Mouse (Mus musculus): ENCODE measurements around the gene Bmf. TPM values are rescaled to one million over a fixed set of nuclear protein-coding genes. Genes with fewer than 3 reads are reported as not detected.
A peak's percentile ranks its signal among the peaks of the same experiment; 100 is the strongest.

Bmf gene
- polyA plus RNA-seq, 1 experiment from 2014 or later: 2.8 TPM

DNA sequence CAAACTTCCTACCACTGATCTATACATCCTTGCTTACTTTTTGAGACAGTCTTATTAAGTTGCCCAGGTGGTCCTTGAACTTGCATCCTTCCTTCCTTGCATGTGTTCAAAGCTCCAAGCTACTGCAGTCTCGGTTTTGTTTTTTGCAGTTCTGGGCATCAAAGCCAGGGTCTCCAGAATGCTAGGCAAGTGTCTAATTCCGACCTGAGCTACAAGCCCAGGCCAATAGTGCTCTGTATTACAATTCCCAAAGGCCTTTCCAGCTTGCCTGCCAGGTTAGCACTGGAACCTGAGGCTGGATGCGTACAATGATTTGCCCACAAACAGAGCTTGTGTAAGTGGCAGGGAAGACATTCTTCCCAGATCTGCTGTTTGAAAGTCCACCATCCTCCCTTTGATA lies 7.8 kb downstream of the Bmf start:
- H3K27me3 ChIP-seq (ENCODE audit: control insufficient read depth, insufficient read depth, low read length): no peaks in the 10 kb centered on the region
- TF ChIP-seq EP300 (optimal IDR thresholded peaks at IDR 0.05): no peak
- no peak for TF ChIP-seq CTCF (IDR thresholded peaks at IDR 0.05; ENCODE audit: low read depth)
- H3K9ac ChIP-seq (ENCODE audit: low read length): no peak overlapping the region
- H3K4me1 ChIP-seq (replicated peaks; ENCODE audit: control insufficient read depth, insufficient read depth): peaks cover 37% of the 10 kb centered on the region
- H3K36me3 ChIP-seq (ENCODE audit: control insufficient read depth, insufficient read depth, low read length): 0 out of 2 replicates have a peak, but pooled peaks cover 2% of the 10 kb centered on the region
- H3K4me3 ChIP-seq (ENCODE audit: low read depth, low read length): no peak overlapping the region
- no peak overlapping the region for H3K4me2 ChIP-seq (replicated peaks; ENCODE audit: low read depth)
- ATAC-seq (ENCODE audit: low FRiP score, low TSS enrichment) (no peak), DNase-seq (ENCODE audit: low spot score) (no peak)
- WGBS: 79% methylated on average over 3 of the region's 3 CpGs
- H3K9me3 ChIP-seq (ENCODE audit: control insufficient read depth, low read length): no peaks in the 10 kb centered on the region
- peak overlapping the region; percentile 97 for H3K27ac ChIP-seq (replicated peaks)

DNA sequence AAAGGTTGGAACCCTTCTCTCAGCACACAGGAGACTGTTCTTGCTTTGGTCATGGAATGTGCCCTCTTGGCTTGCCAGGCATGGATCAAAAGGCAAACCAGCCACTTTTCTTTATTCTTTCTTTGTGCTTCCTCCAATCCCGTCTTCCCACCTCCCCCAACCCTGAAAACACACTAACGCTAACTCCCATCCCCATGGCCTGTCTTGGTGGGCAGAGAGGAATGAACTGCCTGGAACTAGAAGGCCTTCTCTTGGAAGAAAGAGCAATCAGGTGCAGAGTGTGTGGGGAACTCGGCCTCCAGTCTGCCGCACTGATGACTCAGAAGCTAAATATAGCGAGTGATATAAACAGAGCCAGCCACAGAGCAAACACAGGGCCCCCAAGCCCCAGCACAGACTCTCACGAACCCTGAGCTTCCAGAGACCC lies 8.8 kb downstream of the Bmf start:
- Histone ChIP-seq H3K9ac (ENCODE audit: low read length) (0 out of 2 replicates have a peak overlapping the region, but pooled peaks have one; percentile 23), H3K27me3 (ENCODE audit: control insufficient read depth, insufficient read depth, low read length) (no peaks in the 10 kb centered on the region), H3K9me3 (ENCODE audit: control insufficient read depth, low read length) (no peaks in the 10 kb centered on the region), H3K4me2 (replicated peaks; ENCODE audit: low read depth) (peak overlapping the region; percentile 23; the same call in 1 of the 2 replicates), H3K4me1 (replicated peaks; ENCODE audit: control insufficient read depth, insufficient read depth) (peaks cover 28% of the 10 kb centered on the region), H3K36me3 (ENCODE audit: control insufficient read depth, insufficient read depth, low read length) (0 out of 2 replicates have a peak, but pooled peaks cover 2% of the 10 kb centered on the region), H3K4me3 (ENCODE audit: low read depth, low read length) (no peak overlapping the region), H3K27ac (replicated peaks) (peak overlapping the region; percentile 97)
- DNase-seq (ENCODE audit: low spot score) (peak; percentile 79), ATAC-seq (ENCODE audit: low FRiP score, low TSS enrichment) (peak; percentile 81)
- WGBS: 2% methylated on average over 6 of the region's 6 CpGs
- TF ChIP-seq CTCF (IDR thresholded peaks at IDR 0.05; ENCODE audit: low read depth) (no peak), EP300 (optimal IDR thresholded peaks at IDR 0.05) (no peak)

DNA sequence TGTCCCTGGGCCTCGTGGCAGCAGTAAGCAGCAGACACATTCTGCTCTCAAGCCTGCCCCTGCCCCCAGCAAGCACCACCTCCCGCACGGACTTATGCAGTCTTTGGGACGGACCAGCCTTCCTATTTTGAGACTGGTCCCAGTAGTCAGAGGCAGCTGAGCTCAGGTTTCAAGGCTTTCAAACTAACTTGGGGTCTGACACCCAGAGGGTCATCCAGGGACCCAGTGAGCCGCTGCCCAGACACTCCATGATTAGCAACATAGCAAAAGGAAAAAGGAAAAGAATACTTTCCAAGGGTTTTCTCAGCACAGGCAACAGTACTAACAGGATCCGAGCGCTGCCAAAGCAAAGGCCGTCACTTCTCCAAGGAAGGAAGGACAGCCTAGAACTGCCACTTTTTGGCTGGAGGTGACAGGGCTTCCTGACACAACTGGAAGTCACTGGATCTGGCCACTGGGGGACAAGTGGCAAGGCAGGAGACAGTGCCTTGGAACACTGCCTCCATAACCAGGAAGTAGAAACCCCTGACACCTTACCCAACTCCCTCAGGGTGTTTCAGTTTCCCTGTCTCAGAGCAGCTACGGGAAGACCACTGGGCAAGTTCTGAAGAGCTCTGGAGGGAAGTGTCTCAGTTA lies 9.5 kb downstream of the Bmf start:
- H3K4me1 ChIP-seq (replicated peaks; ENCODE audit: control insufficient read depth, insufficient read depth): peaks cover 23% of the 10 kb centered on the region
- no peaks in the 10 kb centered on the region for H3K9me3 ChIP-seq (ENCODE audit: control insufficient read depth, low read length)
- DNase-seq (ENCODE audit: low spot score) (peak; percentile 34), ATAC-seq (ENCODE audit: low FRiP score, low TSS enrichment) (no peak)
- 0 out of 2 replicates have a peak, but pooled peaks cover 2% of the 10 kb centered on the region for H3K36me3 ChIP-seq (ENCODE audit: control insufficient read depth, insufficient read depth, low read length)
- H3K4me3 ChIP-seq (ENCODE audit: low read depth, low read length): no peak overlapping the region
- peak overlapping the region; percentile 9; the same call in 1 of the 2 replicates for H3K9ac ChIP-seq (ENCODE audit: low read length)
- H3K27me3 ChIP-seq (ENCODE audit: control insufficient read depth, insufficient read depth, low read length): no peaks in the 10 kb centered on the region
- 20% methylated on average over 9 of the region's 9 CpGs for WGBS
- peak overlapping the region; percentile 97 for H3K27ac ChIP-seq (replicated peaks)
- H3K4me2 ChIP-seq (replicated peaks; ENCODE audit: low read depth): no peak overlapping the region
- TF ChIP-seq EP300 (optimal IDR thresholded peaks at IDR 0.05) (no peak), CTCF (IDR thresholded peaks at IDR 0.05; ENCODE audit: low read depth) (peak; percentile 2; the same call in 1 of the 2 replicates)

DNA sequence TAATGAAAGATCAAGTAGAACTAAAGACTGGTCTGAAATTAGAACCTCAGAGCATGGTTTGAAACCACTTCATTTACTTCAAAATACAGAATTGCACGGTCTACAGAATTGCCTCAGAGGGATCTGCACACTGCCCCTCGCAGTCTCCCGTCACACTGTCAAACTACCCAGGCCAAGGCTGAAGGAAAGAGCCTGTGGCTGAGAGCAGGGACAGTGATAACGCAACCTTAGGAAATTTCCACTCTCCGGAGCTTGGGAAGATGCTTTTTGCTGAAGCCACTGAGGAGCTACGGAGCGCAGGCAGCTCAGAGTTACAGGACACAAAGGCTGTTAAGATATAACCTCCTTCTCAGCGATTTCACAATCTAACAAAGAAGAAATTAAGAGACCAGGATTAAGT lies 10.4 kb downstream of the Bmf start:
- H3K9ac ChIP-seq (ENCODE audit: low read length): no peak overlapping the region
- ATAC-seq (ENCODE audit: low FRiP score, low TSS enrichment) (no peak), DNase-seq (ENCODE audit: low spot score) (no peak)
- H3K4me3 ChIP-seq (ENCODE audit: low read depth, low read length): no peak overlapping the region
- TF ChIP-seq EP300 (optimal IDR thresholded peaks at IDR 0.05): no peak
- no peak for TF ChIP-seq CTCF (IDR thresholded peaks at IDR 0.05; ENCODE audit: low read depth)
- H3K4me1 ChIP-seq (replicated peaks; ENCODE audit: control insufficient read depth, insufficient read depth): peaks cover 21% of the 10 kb centered on the region
- no peaks in the 10 kb centered on the region for H3K9me3 ChIP-seq (ENCODE audit: control insufficient read depth, low read length)
- H3K27me3 ChIP-seq (ENCODE audit: control insufficient read depth, insufficient read depth, low read length): no peaks in the 10 kb centered on the region
- H3K36me3 ChIP-seq (ENCODE audit: control insufficient read depth, insufficient read depth, low read length): 0 out of 2 replicates have a peak, but pooled peaks cover 2% of the 10 kb centered on the region
- 0 out of 2 replicates have a peak overlapping the region, but pooled peaks have one; percentile 40 for H3K27ac ChIP-seq (replicated peaks)
- 78% methylated on average over 8 of the region's 8 CpGs for WGBS
- no peak overlapping the region for H3K4me2 ChIP-seq (replicated peaks; ENCODE audit: low read depth)

DNA sequence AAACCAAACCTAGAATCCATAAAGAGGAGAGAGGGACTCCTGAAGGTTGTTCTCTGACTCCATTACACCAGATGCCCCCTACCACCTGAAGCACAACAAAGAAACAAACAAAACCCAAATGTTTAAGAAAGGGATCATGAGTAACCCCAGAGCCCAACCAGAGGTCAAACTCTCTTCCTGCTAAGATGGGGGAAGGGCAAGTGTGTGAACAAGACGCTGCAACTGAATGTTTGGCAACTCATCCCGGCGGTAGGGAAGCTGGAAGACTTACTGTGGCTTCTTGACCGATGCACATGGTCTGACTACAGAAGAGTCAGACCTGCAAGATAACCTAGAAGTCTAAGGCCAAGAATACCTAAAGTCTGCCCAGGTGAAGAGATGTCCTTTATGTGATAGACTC lies 12.3 kb downstream of the Bmf start:
- H3K4me1 ChIP-seq (replicated peaks; ENCODE audit: control insufficient read depth, insufficient read depth): peaks cover 28% of the 10 kb centered on the region

DNA sequence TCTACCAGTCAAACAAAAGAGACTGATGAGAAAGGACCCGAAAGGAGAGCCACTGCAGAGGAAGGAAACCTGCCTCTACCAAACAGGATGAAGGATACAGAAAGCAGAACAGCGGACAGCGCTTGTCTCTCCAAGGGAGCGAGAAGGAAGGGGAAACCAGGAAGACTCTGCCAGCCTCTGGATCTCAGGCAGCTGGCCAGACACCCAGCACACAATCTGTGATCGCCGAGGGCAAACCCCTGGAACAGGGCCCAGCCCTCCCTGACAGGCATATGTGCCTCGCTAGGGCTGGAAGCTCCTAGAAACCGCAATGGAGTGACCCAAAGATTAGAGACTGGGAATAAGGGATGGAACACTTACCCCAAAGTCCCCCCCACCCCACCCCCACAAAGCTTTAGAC lies 12.9 kb downstream of the Bmf start:
- TF ChIP-seq EP300 (optimal IDR thresholded peaks at IDR 0.05): no peak
- TF ChIP-seq CTCF (IDR thresholded peaks at IDR 0.05; ENCODE audit: low read depth): no peak
- Histone ChIP-seq H3K27ac (replicated peaks) (peak overlapping the region; percentile 46), H3K36me3 (ENCODE audit: control insufficient read depth, insufficient read depth, low read length) (peaks cover under 1% of the 10 kb centered on the region; the same call in 1 of the 2 replicates), H3K4me3 (ENCODE audit: low read depth, low read length) (no peak overlapping the region), H3K27me3 (ENCODE audit: control insufficient read depth, insufficient read depth, low read length) (no peaks in the 10 kb centered on the region), H3K9ac (ENCODE audit: low read length) (no peak overlapping the region), H3K4me1 (replicated peaks; ENCODE audit: control insufficient read depth, insufficient read depth) (peaks cover 26% of the 10 kb centered on the region), H3K9me3 (ENCODE audit: control insufficient read depth, low read length) (no peaks in the 10 kb centered on the region), H3K4me2 (replicated peaks; ENCODE audit: low read depth) (no peak overlapping the region)
- ATAC-seq (ENCODE audit: low FRiP score, low TSS enrichment) (no peak), DNase-seq (ENCODE audit: low spot score) (peak; percentile 62)
- 29% methylated on average over 8 of the region's 8 CpGs for WGBS

More for the DNA sequence above, 12.3 kb downstream of the Bmf start:
- no peak overlapping the region for H3K27ac ChIP-seq (replicated peaks)
- 0 out of 2 replicates have a peak, but pooled peaks cover 2% of the 10 kb centered on the region for H3K36me3 ChIP-seq (ENCODE audit: control insufficient read depth, insufficient read depth, low read length)
- DNase-seq (ENCODE audit: low spot score): no peak
- no peak overlapping the region for H3K9ac ChIP-seq (ENCODE audit: low read length)
- H3K4me2 ChIP-seq (replicated peaks; ENCODE audit: low read depth): no peak overlapping the region
- H3K9me3 ChIP-seq (ENCODE audit: control insufficient read depth, low read length): no peaks in the 10 kb centered on the region
- WGBS: 21% methylated on average over 4 of the region's 4 CpGs
- no peak for ATAC-seq (ENCODE audit: low FRiP score, low TSS enrichment)
- TF ChIP-seq EP300 (optimal IDR thresholded peaks at IDR 0.05) (no peak), CTCF (IDR thresholded peaks at IDR 0.05; ENCODE audit: low read depth) (no peak)
- no peak overlapping the region for H3K4me3 ChIP-seq (ENCODE audit: low read depth, low read length)
- H3K27me3 ChIP-seq (ENCODE audit: control insufficient read depth, insufficient read depth, low read length): no peaks in the 10 kb centered on the region

Data from stomach, postnatal 0 days (tissue).